Mouse (Mus musculus) left cerebral cortex, adult 2 months (tissue): ENCODE results near the gene Megf8. TPM values are rescaled to one million over a fixed set of nuclear protein-coding genes. Genes with fewer than 3 reads are reported as not detected.

ENCODE experiments used
- DNase-seq, 2 experiments: peaks; one replicate each; pipeline ENCODE4 v3.0.0; 2021 to 2022; ENCODE audit warnings: low spot score in 2 of 2, mixed read lengths in 1 of 2; ENCODE audit errors: extremely low spot score in 1 of 2
- H3K27ac ChIP-seq: fragments of 200-600 bp; 2 replicates; pipeline ENCODE4 v1.8.1; 2022
- H3K4me3 ChIP-seq: fragments of 200-600 bp; 2 replicates; pipeline ENCODE4 v1.8.1; 2022
- CTCF ChIP-seq: fragments of 200-600 bp; IDR thresholded peaks from 2 replicates; pipeline ENCODE4 v1.8.1; 2022; ENCODE audit warnings: antibody characterized with exemption, mild to moderate bottlenecking, moderate library complexity
- intact Hi-C: fragments of 180-260 bp; cut with DNase I; formaldehyde crosslinking; loops from one replicate; pipeline ENCODE4 v1.15.1; 2025
- long read RNA-seq, 2 experiments: library from polyadenylated mRNA; stranded (forward); transcript quantifications; one replicate each; pipeline ENCODE4 v2.0.0; 2021; ENCODE audit warnings: borderline mapping rate in 2 of 2
- total RNA-seq, 2 experiments: library from RNA; stranded (reverse); gene quantifications; 2 replicates each; pipeline ENCODE4 v1.2.3; 2021

Megf8 gene
- total RNA-seq, result 100 to 1,000 TPM; 110 to 115 TPM
- long read RNA-seq, experiment 1, full-length matches to known transcripts, result 9 of 81 reads
- long read RNA-seq, experiment 1, partial matches to known transcripts, result 69 of 81 reads
- long read RNA-seq, experiment 1, other reads (novel, unspliced or antisense), result 3 of 81 reads
- long read RNA-seq, experiment 2, full-length matches to known transcripts, result 11 of 88 reads
- long read RNA-seq, experiment 2, partial matches to known transcripts, result 73 of 88 reads
- long read RNA-seq, experiment 2, other reads (novel, unspliced or antisense), result 4 of 88 reads

DNA sequence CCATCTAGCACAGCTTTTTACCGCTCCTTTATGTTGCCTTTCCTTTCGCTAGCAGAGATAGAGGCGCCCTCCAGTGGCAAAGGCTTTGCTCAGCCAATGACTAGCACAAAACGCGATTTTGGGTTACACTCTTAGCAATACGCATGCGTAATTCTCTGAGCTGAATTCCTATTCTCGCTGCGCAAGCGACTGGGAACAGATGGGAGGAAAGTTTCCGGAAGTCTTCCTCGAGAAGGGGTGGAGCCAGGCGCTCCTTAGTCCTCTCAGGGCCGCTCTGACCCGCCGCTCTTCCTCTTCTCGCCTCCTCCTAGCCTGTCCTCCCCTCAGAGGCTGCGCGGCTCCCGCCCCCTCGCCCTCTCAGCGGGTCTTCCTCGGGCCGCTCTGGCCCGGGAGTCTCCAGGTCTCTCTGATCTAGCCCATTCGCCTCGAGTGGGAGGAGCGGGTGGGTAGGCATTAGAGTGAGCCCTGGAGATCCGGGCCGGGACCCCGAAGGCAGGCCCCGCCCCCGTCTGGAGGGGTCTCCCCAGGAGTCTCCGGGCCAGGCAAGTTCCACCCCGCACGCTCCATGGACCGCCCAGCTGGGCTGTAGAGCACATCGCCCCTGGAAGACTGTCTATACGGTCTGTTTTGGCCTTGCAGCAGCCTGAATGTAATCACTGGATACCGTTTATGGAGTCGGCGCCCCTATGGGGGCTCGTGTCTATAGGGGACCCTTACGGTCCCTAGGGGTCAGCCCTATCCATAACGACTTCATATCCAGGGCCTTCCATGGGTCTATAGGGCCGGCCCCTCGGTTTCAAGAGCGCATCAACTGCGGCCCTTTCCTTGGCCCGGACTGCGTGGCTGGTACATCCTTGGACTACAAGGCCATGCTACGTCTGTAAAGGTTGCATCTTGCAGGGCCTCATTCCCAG, at the start of gene Megf8:
TSS of gene Megf8 (plus strand) at position 633 of the 914 bp plus-strand sequence.
- intact Hi-C loops, result loop anchor here (1.0 kb wide), 2 partner anchors 34 to 77 kb away; no protein-coding TSS in a partner anchor
- peak within 1 kb of the TSS; percentile 92 for H3K27ac ChIP-seq
- H3K4me3 ChIP-seq, result peak within 1 kb of the TSS; percentile 95
- peak; percentile 93 for TF ChIP-seq CTCF
- peak; percentile 93 to 96 for DNase-seq

DNA sequence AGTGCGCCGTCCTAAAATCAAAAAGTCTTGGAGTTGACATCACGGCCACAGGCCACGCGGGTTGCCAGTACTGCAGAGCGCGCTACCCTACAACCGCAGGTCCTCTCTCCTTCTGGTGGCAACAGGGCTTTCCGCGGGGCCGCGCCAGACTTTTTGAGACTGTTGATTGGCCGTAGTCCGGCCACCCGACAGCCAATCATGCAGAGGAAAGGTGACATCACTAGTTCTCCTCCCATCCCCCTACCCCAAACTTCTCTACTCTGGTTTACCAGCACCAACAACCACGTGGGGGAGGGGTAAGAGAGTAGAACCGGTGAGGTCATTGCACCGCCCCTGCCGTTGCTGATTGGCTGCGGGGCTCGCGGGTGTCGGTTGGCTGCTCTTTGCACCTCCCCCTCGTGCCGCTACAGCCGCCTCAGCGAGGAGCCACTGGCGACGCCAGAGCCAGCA, 49.6 kb upstream of the Megf8 start, which contains the start of gene Cic:
TSS of gene Cic (plus strand) at position 404 of the 450 bp plus-strand sequence.
- Histone ChIP-seq H3K27ac (peak within 1 kb of the TSS; percentile 98), H3K4me3 (peak within 1 kb of the TSS; percentile 61)
- DNase-seq, result peak; percentile 97 to 98
- TF ChIP-seq CTCF, result no peak; the same call in 1 of the 2 replicates
- intact Hi-C loops, result loop anchor here (1.0 kb wide), 1 partner anchor 15 kb away; no protein-coding TSS in a partner anchor

DNA sequence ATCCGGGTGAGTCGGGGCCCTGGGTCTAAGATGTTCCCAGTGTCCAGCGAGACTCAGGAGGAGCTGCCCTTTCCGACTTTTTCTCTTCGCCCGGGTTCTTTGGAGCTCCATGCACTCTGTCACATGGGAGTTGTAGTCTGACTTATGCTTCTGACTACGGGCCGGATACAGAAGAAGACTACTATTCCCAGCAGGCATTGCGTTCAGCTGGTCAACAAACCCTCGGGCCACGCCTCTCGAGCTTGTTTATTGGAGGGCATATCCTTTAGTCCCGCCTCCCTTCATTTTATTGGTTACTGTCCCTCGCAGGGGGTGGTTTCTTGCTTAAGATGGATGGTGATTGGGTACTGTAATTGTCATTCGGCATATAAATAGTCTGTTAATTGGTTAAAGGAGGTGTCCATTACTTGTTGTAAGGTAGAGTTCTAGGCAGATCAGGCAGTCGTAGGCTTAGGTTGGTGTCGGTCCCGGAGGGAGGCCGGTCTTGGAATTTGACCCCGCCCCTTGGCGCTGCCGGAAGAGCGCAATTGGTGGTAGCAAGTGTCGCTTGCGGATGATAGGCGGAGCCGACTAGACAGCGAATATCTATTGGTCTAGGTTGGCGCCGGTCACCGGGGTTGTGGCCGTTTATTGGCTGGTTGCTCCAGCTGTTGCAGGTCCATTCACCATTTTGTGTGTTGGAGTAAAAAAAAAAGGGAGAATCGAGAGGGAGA, 49.1 kb upstream of the Megf8 start:
- peak overlapping the region; percentile 98 for H3K27ac ChIP-seq
- peak overlapping the region; percentile 61 for H3K4me3 ChIP-seq
- TF ChIP-seq CTCF, result no peak
- peak; percentile 97 to 100 for DNase-seq
- intact Hi-C loops, result loop anchor here (1.0 kb wide), 1 partner anchor 16 kb away; no protein-coding TSS in a partner anchor

DNA sequence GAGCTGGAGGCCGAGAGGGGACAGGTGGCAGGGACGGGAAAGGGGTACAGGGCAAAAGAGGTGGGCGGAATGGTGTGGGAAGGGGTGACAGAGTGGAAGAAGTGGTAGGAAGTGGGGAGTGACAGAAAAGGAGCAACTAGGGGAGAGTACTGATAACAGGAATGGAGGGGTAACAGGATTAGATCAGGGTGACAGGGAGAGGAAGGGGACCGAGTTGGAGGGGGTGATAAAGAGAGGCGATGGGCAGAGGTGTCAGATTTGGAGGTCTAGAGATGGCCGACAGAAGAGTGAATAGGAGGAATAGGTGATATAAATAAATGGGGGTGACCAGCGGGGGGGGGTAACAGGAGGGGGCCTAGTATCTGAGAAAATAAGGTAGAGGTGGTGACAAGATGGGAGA, 48.4 kb upstream of the Megf8 start:
- Histone ChIP-seq H3K27ac (peak overlapping the region; percentile 89), H3K4me3 (peak overlapping the region; percentile 58)
- DNase-seq, result no peak
- intact Hi-C loops, result no loop called here
- no peak for TF ChIP-seq CTCF

DNA sequence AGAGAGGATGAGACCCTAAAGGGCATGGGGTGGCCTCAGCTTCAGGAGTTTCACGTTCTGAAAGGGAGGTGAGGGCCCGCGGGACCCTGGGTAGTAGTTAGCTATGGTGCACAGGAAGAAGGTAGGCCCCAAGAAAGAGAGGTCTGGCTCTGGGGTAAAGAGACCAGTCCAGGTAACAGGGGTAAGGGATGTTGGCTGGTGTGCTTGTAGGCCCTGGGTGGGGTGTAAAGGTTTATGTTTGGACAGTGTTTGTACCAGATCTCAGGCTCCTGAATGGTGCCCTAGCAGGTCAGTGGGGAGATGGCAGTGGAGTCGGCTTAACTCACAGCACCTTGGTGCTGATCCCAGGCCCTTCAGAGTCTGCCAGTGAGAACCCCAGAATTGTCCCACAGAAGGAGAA, 47.9 kb upstream of the Megf8 start:
- TF ChIP-seq CTCF, result no peak
- peak in 1 of 2 experiments; percentile 13 for DNase-seq
- Histone ChIP-seq H3K27ac (peak overlapping the region; percentile 89), H3K4me3 (peak overlapping the region; percentile 58)
- intact Hi-C loops, result no loop called here

DNA sequence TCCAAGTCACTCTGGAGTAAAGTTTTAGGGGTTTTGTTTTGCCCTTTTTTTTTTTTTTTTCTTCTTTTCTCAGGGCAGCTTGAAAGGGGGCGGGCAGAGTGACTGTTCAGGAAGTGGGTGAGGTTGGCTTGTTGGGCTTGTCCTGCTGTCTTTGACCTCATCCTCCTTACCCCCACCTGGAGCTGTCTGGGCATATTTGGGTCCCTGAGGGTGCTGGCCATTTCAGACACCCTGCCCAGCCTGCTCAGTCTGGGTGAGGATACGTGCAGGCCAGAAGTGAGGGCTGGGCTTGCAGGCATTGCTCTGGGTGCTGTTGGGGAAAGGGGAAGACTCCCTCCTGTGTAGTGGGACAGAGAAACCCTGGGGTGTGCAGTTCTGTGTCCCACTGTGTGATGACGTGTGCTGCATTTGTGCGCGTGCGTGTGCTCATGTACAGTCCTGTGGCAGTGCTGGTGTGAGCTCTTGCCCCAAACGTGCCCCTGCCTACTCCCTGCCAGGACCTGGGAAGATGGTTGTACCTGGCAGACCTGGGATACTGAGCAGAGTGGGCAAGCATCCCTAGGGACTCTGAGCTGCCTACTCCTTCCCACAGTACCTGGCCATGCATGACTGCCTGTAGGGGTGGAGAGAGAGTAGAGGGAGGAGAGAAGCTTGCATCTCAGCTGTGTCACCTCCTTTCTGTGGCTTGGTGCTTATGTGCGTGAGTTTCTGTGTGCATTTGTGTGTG, 47.3 kb upstream of the Megf8 start:
- TF ChIP-seq CTCF, result no peak
- intact Hi-C loops, result no loop called here
- Histone ChIP-seq H3K27ac (peak overlapping the region; percentile 89; the same call in 1 of the 2 replicates), H3K4me3 (peak overlapping the region; percentile 58)
- DNase-seq, result no peak

DNA sequence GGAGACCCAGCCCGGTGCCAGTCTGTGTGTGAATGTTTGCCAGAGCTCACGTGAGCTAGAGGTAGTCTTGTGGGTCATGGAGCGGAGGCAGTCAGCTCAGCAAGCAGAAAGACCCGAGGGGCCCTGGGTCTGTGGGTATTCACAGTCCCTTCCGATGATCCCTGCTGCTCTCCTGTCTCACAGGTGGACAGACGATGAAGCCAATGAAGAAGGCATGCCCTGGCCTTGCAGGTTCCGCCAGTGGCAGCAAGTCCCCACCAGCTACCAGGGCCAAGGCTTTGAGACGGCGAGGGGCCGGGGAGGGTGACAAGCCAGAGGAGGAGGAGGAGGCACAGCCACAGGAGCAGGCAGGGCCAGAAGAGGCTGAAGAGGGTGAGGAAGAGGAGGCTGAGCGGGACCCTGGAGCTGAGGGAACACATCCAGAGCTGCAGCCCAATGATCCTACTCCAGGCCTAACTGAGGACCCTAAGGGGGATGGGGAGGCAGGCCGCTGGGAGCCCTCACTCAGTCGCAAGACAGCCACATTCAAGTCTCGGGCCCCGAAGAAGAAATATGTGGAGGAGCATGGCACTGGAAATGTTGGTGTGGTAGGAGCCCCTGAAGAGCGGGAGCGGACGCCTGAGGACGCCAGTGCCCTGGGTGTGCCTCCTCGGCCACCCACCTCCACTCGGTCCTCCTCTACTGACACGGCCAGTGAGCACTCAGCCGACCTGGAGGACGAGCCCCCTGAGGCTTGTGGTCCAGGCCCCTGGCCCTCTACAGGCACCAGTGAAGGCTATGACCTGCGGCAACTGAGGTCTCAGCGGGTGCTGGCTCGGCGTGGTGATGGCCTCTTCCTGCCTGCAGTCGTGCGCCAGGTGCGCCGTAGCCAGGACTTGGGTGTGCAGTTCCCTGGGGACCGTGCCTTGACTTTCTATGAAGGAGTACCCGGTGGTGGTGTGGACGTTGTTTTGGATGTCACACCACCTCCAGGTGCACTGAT, 46.0 kb upstream of the Megf8 start:
- no peak for TF ChIP-seq CTCF
- intact Hi-C loops, result no loop called here
- no peak for DNase-seq
- H3K4me3 ChIP-seq, result no peak overlapping the region
- no peak overlapping the region for H3K27ac ChIP-seq

DNA sequence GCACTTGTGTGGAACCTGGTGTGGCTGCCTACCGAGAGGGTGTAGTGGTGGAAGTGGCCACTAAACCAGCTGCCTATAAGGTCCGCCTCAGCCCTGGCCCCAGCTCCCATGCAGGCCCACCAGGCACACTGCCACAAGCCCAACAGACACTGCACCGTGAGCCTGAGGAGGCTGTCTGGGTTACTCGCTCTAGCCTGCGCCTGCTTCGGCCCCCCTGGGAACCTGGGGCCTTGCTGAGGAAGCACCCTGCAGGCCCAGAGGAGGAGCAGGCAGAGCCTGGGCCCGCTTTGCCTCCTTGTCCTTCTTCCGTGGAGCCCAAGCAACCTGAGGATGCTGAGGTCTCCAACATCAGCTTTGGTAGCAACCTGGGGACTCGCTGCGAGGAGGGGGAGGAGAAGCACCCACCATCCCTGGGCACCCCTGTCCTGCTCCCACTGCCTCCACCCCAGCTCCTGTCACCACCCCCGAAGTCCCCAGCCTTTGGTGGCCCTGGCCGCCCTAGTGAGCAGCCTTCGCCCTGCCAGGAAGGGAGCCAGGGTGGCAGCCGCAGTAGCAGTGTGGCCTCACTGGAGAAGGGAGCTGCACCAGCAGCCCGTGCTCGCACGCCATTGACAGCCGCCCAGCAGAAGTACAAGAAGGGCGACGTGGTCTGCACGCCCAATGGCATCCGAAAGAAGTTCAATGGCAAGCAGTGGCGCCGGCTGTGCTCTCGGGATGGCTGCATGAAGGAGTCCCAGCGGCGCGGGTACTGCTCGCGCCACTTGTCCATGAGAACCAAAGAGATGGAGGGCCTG, 45.1 kb upstream of the Megf8 start:
- TF ChIP-seq CTCF, result no peak
- DNase-seq, result no peak
- no peak overlapping the region for H3K27ac ChIP-seq
- intact Hi-C loops, result no loop called here
- H3K4me3 ChIP-seq, result no peak overlapping the region
